Mouse (Mus musculus) cerebellum, adult 2 months (tissue): ENCODE measurements around the gene Swap70.

Source experiments
- CTCF ChIP-seq: fragments of 200-500 bp; IDR thresholded peaks from 2 replicates; pipeline ENCODE4 v1.5.1; 2011; ENCODE audit warnings: low read depth, mild to moderate bottlenecking, control low read depth, low read length, moderate library complexity, borderline replicate concordance; ENCODE audit not compliant: insufficient read depth
- POLR2A ChIP-seq: fragments of 200-500 bp; IDR thresholded peaks from 2 replicates; pipeline ENCODE4 v1.6.1; 2011; ENCODE audit warnings: low read length, control low read depth, borderline replicate concordance; ENCODE audit not compliant: insufficient read depth

GRCm38 (mm10) chr7:110305486-110305885 lies 84.0 kb downstream of the Swap70 start:
- TF ChIP-seq POLR2A, result no peak
- no peak for TF ChIP-seq CTCF
